Mouse (Mus musculus) mesoderm, embryonic 11.5 days (tissue): ENCODE data around the gene Lalba.
"Not testable (repeated sequence)": the region's sequence is repeated elsewhere in the genome, so short reads cannot be mapped to it uniquely, and the experiment has no call there.

Source experiments
- DNase-seq: peaks from one replicate; pipeline ENCODE4 v3.0.0-alpha.2; 2012; ENCODE audit warnings: low read depth, low spot score

Lalba gene

DNA sequence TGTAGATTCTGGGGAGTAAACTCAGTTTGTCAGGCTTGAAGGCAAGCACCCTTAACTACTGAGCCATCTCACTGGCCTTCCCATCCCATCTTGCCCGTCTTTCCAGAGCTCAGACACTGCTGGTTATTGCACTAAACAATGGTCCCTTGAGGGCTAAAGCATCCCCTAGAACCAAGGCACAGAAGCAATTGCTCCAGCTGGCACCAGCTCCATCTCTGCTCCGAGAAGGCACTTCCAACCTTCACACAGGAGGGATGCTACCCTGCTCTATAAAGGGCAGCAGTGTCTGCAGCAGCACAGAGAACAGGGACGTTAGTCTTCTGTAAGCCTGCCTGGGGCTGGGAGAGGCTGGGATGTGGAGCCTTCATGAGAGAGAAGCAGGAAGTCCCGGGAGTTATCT is 9.6 kb upstream of the Lalba start, which contains the start of gene Olfr279:
Gene Olfr279 (plus strand): TSS at position 301 of the 400 bp plus-strand sequence.
- DNase-seq, result no peak

GRCm38 (mm10) chr15:98491332-98491731 is 8.8 kb upstream of the Lalba start:
- DNase-seq, result no peak

DNA sequence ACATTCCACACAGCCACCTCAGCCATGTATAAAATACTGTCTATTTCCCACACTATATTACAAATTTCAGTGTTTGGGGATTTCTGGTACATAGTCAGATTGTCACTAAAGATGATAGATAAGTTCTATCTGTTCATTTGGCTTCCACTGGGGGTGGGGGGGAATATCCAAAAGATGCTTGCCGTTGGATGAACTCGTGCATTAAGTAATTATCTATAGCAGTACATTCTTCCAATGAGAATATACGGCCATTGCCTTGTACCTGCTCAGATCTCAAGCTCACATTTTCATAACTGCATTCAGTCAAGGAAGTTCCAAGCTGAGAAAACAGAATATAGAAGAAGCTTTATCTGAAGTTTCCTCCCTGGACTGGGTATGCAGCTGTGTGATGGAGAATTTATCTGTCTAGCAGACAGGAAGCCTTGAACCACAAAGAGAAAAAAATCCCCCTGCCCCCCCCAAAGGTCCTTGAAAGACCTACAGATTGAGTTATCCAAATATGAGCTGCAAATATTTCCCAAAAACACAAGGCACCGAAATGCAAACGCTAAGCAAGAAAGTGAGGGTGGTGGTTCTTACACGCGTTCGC is 4.0 kb upstream of the Lalba start:
- no peak for DNase-seq

DNA sequence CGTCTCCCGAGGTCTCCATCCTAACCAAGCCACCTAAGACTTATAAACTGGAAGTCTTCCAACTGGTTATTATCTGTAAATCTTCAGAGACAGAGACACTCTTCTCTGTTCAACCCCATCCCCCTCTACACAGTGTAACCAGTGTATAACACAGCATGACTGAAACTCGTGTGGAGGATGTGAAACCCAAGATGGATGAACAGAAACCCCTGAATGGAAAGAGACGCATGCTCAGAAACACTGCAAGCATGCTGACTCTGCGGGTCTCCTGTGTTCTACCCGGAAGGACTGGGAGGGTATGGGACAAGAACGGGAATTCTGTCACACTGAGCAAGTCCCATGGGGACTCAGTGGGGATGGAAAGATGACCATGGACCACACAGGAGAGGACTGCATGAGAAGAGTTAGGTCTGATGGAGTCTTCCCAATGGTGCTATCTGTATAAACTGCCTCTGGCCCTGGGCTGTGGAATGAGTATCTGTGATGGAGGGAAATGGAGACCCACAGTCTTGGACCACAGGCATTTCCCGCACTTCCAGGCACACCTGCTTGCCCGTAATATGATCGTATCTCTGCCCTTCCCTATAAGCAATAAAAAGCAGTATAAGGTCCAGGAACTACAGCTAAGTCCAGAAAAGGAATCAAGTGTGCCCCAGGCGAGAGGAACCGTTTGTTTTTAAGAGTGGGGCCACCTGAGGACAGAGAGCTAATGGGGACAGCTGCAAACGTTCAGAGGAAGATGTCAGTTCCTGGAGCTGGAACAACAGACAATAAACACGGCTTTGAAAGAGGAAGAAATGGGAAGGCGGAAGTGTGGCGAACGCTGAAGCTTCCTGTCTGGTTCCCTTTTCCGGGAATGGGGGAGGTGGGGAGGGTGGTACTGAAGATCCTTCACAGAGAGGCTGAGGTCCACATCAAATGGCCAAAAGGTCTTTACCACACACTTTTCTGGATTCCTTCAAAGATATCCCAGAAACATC is 1.7 kb upstream of the Lalba start:
- no peak for DNase-seq

DNA sequence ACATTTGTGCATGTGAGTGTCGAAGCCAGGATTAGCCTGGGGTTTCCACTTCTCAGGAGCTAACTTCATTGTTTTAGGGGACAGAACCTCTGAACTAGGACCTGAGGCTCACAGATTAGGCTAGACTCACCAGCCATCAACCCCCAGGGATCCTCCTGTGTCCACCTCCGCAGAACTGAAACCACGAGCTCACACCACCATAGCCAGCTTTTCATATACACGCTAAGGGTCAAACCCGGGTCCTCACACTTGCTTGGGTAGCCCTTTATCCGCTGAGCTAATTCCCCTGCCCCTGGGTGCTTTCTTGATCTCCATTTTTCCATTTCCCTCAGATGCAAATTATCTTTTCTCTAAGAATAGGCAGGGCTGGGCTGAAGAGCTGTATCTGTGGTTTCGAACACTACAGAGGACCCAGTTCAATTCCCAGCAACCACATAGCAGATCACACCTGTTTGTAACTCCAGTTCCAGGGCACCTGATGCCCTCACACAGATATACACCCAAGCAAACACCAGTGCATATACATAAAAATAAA is 2.9 kb downstream of the Lalba start:
- no peak for DNase-seq

DNA sequence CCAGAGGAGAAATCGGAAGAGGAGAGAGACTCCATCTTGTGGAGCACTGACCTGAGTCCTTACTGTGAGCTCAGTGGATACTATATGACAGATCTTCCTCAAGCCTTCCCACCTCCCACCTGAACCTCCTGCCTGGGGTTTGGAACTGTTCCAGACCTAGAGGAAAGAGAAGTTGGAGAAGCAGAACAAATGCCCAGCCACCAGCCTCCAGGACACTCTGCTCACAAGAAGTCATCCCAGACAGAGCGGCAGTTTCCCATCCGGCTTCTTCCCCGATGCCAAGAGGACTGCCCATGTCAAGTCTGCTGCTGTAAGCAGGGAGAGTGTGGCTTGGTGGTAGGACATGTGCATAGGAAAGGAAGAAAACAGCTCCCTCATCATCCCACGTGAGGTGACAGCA is 6.2 kb downstream of the Lalba start:
- no peak for DNase-seq

- peak; percentile 28 for DNase-seq
These were observed 7.1 kb downstream of the Lalba start for GRCm38 (mm10) chr15:98475382-98475781.

DNA sequence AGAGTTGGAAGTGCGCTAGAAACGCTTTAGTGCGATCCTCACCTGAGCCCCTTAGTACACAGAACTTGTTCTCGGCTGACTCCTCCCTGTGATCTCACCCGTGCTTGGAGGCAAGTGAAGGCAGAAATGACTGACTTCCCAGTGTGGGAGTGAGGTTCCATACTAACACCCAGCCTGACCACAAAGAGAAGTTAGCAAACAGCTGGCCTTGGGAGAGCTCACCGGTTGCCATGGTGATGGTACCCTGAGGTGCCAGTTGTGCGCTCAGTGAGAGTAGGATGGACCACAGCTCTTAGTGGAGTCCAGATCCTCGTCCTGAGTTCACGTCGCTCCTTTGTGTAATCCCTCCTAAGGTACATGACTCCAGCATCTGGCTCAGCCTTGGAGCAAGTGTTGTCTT is 7.6 kb downstream of the Lalba start:
- DNase-seq, result no peak

GRCm38 (mm10) chr15:98471539-98471938 is 11.0 kb downstream of the Lalba start:
- DNase-seq, result no peak

GRCm38 (mm10) chr15:98469596-98469995 is 12.9 kb downstream of the Lalba start, which contains the start of gene OR5BS1P:
Gene OR5BS1P (plus strand): TSS chr15:98469896.
- no peak for DNase-seq

- DNase-seq, result no peak
These were observed 30.2 kb downstream of the Lalba start, which contains the start of gene Olfr281 for GRCm38 (mm10) chr15:98452288-98452687. Gene Olfr281 (plus strand): TSS chr15:98452588.

DNA sequence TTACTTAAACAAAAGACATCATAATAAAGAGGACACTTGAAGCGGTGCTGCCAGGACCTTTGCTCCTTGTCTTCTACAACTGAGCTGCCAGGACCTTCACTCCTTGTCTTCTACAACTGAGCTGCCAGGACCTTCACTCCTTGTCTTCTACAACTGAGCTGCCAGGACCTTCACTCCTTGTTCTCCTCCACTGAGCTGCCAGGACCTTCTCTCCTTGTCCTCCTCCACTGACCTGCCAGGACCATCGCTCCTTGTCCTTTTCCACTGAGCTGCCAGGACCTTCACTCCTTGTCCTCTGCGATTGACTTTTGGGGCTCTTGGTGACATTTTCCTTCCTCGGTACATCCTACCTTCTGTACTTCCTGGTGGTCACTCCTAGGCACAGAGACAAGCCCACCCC is 34.0 kb downstream of the Lalba start:
- peak; percentile 2 for DNase-seq

DNA sequence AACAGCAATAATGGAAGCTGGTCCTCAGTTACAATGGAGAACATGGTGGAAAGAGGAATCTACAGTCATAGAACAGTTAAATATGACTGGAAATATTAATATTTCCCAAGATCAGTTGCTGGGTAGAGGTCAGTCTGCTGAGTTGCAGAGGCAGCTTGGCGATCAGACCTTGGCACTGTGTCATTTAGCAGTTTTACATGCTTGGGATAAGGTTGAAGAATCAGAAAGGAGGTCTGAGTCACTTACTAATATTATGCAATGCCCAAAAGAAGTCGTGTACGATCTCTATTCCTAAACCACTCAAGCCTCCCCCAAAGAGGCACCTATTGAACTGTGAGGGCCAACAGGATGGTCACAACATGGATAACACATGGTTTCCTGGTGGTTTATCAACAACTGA is 38.0 kb downstream of the Lalba start:
- no peak for DNase-seq

DNA sequence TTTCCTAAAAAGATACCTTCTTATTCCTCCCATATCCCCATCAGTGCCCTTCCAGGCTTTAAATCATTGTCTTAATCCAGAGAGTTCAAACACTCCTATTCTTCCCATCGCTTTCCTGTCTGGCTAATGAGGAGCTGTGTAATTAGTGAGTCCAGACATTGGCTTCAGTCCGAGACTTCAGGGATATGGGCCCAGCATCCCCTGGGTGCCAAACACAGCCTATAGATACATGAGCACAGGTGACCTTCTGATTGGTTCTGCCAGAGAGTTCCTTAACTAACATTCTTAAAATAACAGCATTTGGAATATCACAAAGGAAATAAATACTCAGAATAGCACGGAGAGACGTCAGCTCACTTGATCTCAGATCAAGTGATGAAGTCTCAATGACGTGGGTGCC is 51.6 kb downstream of the Lalba start, which contains the start of gene Olfr282:
Gene Olfr282 (plus strand): TSS at position 301 of the 400 bp plus-strand sequence.
- not testable (repeated sequence) for DNase-seq
